Mouse (Mus musculus) frontal cortex, postnatal 10 days (tissue): ENCODE measurements at regions not wholly inside any gene's neighbourhood (a gene's known extent, or its start where the extent isn't known, plus 50 kb on each side); places are given as distances from the start of the nearest gene placed in this dataset.

ENCODE experiments used
- DNase-seq, 2 experiments: peaks; one replicate each; pipeline ENCODE4 v3.0.0; 2022; ENCODE audit warnings: low spot score in 2 of 2, mixed read lengths in 1 of 2

DNA sequence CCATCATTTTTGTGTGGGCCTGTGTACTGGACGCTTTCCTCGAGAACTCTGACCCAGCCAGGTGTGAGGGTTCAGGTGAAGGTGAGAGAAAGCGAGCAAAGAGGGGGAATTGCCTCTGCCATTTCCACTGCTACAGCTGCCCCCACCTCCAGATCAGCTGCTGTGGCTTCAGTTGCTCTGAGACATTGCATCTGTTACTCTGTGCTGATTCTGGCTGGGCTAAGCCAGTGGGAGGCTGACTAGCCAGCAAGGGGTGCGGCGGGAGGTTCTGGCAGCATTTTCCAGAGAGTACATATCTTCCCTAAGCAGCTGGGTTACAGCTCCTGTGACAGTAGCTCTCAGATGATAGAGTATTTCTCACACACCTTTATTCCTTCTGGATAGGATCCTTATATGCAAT lies 712.7 kb upstream of the Cdh18 start:
- no peak for DNase-seq

DNA sequence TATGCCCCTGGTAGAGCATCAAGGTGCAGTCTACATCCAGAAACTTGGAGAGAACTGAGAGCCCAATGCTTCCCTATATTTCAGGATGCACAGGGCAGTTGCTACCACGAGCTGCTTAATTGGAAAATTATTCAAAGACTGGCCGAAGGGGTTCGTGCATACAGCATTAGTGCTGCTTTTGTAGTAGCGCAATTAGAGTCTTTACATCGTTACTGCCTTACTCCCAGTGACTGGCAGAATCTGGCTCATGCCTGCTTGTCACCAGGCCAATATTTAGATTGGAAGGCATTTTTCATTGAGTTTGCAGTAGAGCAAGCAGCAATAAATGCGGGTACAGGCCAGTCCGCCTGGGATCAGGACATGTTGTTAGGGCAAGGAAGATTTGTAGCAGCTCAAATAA lies 690.3 kb upstream of the Cdh18 start:
- DNase-seq = no peak

DNA sequence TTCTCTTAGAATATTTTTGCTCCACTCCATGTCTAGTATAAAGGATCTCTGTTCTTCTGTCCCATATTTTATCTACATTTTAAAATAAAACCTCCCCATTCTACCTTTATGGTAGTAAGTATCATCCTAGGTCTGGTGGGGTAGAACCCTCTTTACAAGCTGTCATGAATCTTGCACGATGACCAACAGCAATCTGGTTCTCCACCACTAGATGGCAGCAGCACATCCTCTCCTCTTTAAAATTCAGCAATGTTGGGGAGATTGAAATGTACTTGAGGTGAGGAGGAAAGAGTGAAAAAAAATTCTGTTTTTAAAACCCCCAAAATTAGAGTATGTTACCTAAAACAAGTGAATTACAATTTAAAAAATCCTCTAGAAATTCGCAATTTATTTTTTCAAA lies 663.6 kb upstream of the Cdh18 start:
- DNase-seq = peak in 1 of 2 experiments; percentile 44
